Mouse (Mus musculus) liver, embryonic 14.5 days (tissue): ENCODE results near the gene Ankfn1. TPM values are rescaled to one million over a fixed set of nuclear protein-coding genes. Genes with fewer than 3 reads are reported as not detected.

Experiments used
- ATAC-seq: fragments of 200-750 bp; cut with Nextera tagmentation; 2 replicates; pipeline ENCODE4 v1.8.0; 2017; ENCODE audit warnings: moderate number of reproducible peaks, mild to moderate bottlenecking, moderate library complexity; ENCODE audit not compliant: insufficient read depth
- DNase-seq, 3 experiments: peaks; one replicate each; pipeline ENCODE4 v3.0.0-alpha.2; 2012 to 2013; ENCODE audit warnings: low read depth in 3 of 3, low spot score in 3 of 3
- H3K27ac ChIP-seq: fragments of 300-500 bp; sonication (generic); 2 replicates; pipeline ENCODE4 v1.5.1; 2014; ENCODE audit warnings: moderate library complexity, mild to moderate bottlenecking, control low read depth, inconsistent platforms
- H3K27me3 ChIP-seq: fragments of 300-500 bp; sonication (generic); 2 replicates; pipeline ENCODE4 v1.6.1; 2014; ENCODE audit warnings: mild to moderate bottlenecking, low read length, moderate library complexity; ENCODE audit not compliant: control insufficient read depth, insufficient read depth
- H3K36me3 ChIP-seq: fragments of 300-500 bp; sonication (generic); replicated peaks from 2 replicates; pipeline ENCODE4 v1.6.1; 2014; ENCODE audit warnings: low read depth; ENCODE audit not compliant: control insufficient read depth, insufficient read depth
- H3K4me1 ChIP-seq, 2 experiments: fragments of 200-500 bp in 1 of 2; fragments of 300-500 bp in 1 of 2; sonication (generic) in 1 of 2; replicated peaks; 2 replicates each; pipeline ENCODE4 v1.6.1; 2012 to 2014; ENCODE audit warnings: antibody characterized with exemption in 1 of 2, inconsistent platforms in 1 of 2, low read length in 1 of 2; ENCODE audit not compliant: control insufficient read depth in 2 of 2, insufficient read depth in 2 of 2
- H3K4me2 ChIP-seq: fragments of 300-500 bp; sonication (generic); 2 replicates; pipeline ENCODE4 v1.6.1; 2014; ENCODE audit warnings: low read depth, mild to moderate bottlenecking, control low read depth, moderate library complexity
- H3K4me3 ChIP-seq, 2 experiments: fragments of 200-500 bp in 1 of 2; fragments of 300-500 bp in 1 of 2; sonication (generic) in 1 of 2; 2 replicates each; pipeline ENCODE4 v1.5.1; 2012 to 2014; ENCODE audit warnings: low read depth in 2 of 2, low read length in 2 of 2, mild to moderate bottlenecking in 2 of 2, control low read depth in 1 of 2, inconsistent platforms in 1 of 2, moderate library complexity in 1 of 2; ENCODE audit not compliant: insufficient read depth in 1 of 2
- H3K9ac ChIP-seq: fragments of 300-500 bp; sonication (generic); replicated peaks from 2 replicates; pipeline ENCODE4 v1.6.1; 2014; ENCODE audit warnings: mild to moderate bottlenecking, control low read depth, moderate library complexity
- H3K9me3 ChIP-seq: fragments of 300-500 bp; sonication (generic); 2 replicates; pipeline ENCODE4 v1.6.1; 2016; ENCODE audit warnings: low read length, mixed read lengths; ENCODE audit not compliant: control insufficient read depth
- CTCF ChIP-seq: IDR thresholded peaks from 2 replicates; pipeline ENCODE4 v1.5.1; 2016; ENCODE audit warnings: antibody characterized with exemption, low read depth, control low read depth
- EP300 ChIP-seq: IDR thresholded peaks from 2 replicates; pipeline ENCODE4 v1.6.1; 2016; ENCODE audit warnings: antibody characterized with exemption, low read depth
- WGBS: fragments of 180-500 bp; shearing (Covaris S2); extraction: QIAGEN DNeasy Blood & Tissue Kit; methylation state at CpG from one replicate; pipeline ENCODE4 v1.1.7; 2014; ENCODE audit not compliant: insufficient replicate concordance; 5-methylcytosine and 5-hydroxymethylcytosine counted together
- polyA plus RNA-seq, 2 experiments: library from polyadenylated mRNA; depleted of rRNA in 1 of 2; stranded (reverse) in 1 of 2; unstranded in 1 of 2; fragments of >200 nt; fragmentation: Nextera tagmentation in 1 of 2; extraction: Ambion mirVana in 1 of 2; gene quantifications; 2 replicates each; pipeline versions ENCODE4 v1.2.1 to v1.2.3; 2012 to 2014

Ankfn1 gene
- polyA plus RNA-seq, 2 experiments = not detected

GRCm38 (mm10) chr11:89607270-89607669 lies 170.2 kb downstream of the Ankfn1 start:
- Histone ChIP-seq H3K27ac (no peak overlapping the region), H3K4me2 (no peak overlapping the region), H3K27me3 (no peaks in the 10 kb centered on the region), H3K9ac (no peak overlapping the region), H3K4me1 (no peaks in the 10 kb centered on the region), H3K36me3 (no peaks in the 10 kb centered on the region), H3K4me3 (no peak overlapping the region), H3K9me3 (no peaks in the 10 kb centered on the region)
- WGBS = 64% methylated on average over 3 of the region's 3 CpGs
- TF ChIP-seq EP300 (no peak), CTCF (no peak)
- DNase-seq = no peak
- ATAC-seq = no peak

DNA sequence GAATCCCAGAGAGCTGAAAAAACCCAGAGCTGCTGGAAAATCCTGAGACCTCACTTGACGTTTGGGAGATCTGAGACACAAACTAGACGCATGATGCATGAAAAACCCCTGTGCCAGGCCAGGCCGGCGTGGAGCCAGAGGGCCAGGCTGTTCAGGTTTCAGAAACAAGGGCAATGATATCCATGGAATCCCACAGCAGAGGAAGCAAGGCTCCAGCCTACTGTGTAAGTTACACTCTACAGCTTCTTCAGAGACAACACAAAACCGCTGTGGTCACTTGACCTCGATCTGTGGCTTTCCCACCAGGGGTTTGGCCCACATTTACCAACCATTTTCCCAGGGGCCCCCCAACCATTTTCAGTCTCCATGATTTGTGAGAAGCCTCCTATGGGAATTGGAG lies 171.1 kb downstream of the Ankfn1 start:
- Histone ChIP-seq H3K9ac (no peak overlapping the region), H3K27ac (no peak overlapping the region), H3K4me2 (no peak overlapping the region), H3K9me3 (no peaks in the 10 kb centered on the region), H3K4me1 (no peaks in the 10 kb centered on the region), H3K36me3 (no peaks in the 10 kb centered on the region), H3K4me3 (no peak overlapping the region), H3K27me3 (no peaks in the 10 kb centered on the region)
- WGBS = 66% methylated on average over 6 of the region's 6 CpGs
- DNase-seq (no peak), ATAC-seq (no peak)
- no peak for TF ChIP-seq EP300
- TF ChIP-seq CTCF = no peak

- Histone ChIP-seq H3K4me1 (no peaks in the 10 kb centered on the region), H3K36me3 (no peaks in the 10 kb centered on the region), H3K4me3 (no peak overlapping the region), H3K27me3 (no peaks in the 10 kb centered on the region), H3K9me3 (no peaks in the 10 kb centered on the region), H3K4me2 (no peak overlapping the region), H3K27ac (no peak overlapping the region), H3K9ac (no peak overlapping the region)
- DNase-seq (no peak), ATAC-seq (no peak)
- 39% methylated on average over 5 of the region's 5 CpGs for WGBS
- TF ChIP-seq EP300 (no peak), CTCF (no peak)
Observed at GRCm38 (mm10) chr11:89602966-89603365, 174.5 kb downstream of the Ankfn1 start.

DNA sequence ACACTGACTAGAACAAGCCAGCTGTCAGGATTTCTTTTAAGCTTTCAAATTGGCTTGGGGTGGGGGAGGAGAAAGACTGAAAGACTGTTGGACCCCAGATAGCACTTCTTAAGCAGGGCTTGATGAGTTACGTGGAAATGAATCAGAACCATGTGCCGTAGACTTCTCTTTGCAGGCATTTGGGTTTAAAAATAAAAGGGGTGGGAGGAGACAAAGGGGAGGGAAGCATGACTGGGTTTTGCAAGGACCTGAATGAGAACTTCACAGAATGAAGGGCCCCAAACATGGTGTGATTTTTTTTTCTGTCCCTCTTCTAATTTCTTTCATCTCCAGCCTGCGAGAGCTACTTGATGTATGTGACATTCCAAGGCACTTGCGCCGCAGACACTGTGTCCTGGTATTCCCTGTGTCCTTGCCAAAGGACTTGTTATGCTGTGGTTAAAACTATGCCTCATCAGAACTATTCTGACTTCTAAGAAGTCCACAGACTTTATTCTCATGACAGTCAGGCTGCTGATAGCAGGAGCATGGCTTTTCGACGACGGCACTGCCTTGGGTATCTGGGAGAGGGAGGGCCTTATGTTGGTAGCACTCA lies 176.4 kb downstream of the Ankfn1 start:
- ATAC-seq = no peak

GRCm38 (mm10) chr11:89590273-89590874 lies 187.1 kb downstream of the Ankfn1 start:
- Histone ChIP-seq H3K27ac (no peak overlapping the region), H3K9ac (no peak overlapping the region), H3K4me1 (no peaks in the 10 kb centered on the region), H3K36me3 (no peaks in the 10 kb centered on the region), H3K27me3 (no peaks in the 10 kb centered on the region), H3K4me3 (no peak overlapping the region), H3K9me3 (no peaks in the 10 kb centered on the region), H3K4me2 (no peak overlapping the region)
- DNase-seq = no peak
- no peak for ATAC-seq
- TF ChIP-seq CTCF = no peak
- no peak for TF ChIP-seq EP300
- 53% methylated on average over 10 of the region's 10 CpGs for WGBS

More for the DNA sequence above, 176.4 kb downstream of the Ankfn1 start:
- no peak overlapping the region for H3K27ac ChIP-seq
- TF ChIP-seq CTCF (no peak), EP300 (no peak)
- H3K36me3 ChIP-seq = no peaks in the 10 kb centered on the region
- no peak overlapping the region for H3K9ac ChIP-seq
- H3K27me3 ChIP-seq = no peaks in the 10 kb centered on the region
- no peaks in the 10 kb centered on the region for H3K9me3 ChIP-seq
- WGBS = 70% methylated on average over 8 of the region's 8 CpGs
- no peak for DNase-seq
- H3K4me3 ChIP-seq = no peak overlapping the region
- no peaks in the 10 kb centered on the region for H3K4me1 ChIP-seq
- H3K4me2 ChIP-seq = no peak overlapping the region
